Mouse (Mus musculus): ENCODE data around the gene Srsx.
"Not testable (repeated sequence)": the region's sequence is repeated elsewhere in the genome, so short reads cannot be mapped to it uniquely, and the experiment has no call there.

Gene Srsx

GRCm38 (mm10) chrX:123222381-123222780, at the start of gene Srsx:
Srsx (minus strand) TSS chrX:123222481.
- DNase-seq (ENCODE audit: low read depth, low spot score), result not testable (repeated sequence)

GRCm38 (mm10) chrX:123246807-123247206, 24.5 kb upstream of the Srsx start, which contains the start of gene Gm17577:
Gm17577 (minus strand) TSS chrX:123246907.
- DNase-seq (ENCODE audit: low read depth, low spot score), result not testable (repeated sequence)
